Mouse (Mus musculus) heart, embryonic 11.5 days (tissue): ENCODE measurements around the gene Serpind1. TPM values are rescaled to one million over a fixed set of nuclear protein-coding genes. Genes with fewer than 3 reads are reported as not detected.

Experiments used
- ATAC-seq: fragments of 200-750 bp; cut with Nextera tagmentation; replicated peaks from 2 replicates; pipeline ENCODE4 v1.8.0; 2017; ENCODE audit warnings: moderate library complexity; ENCODE audit not compliant: insufficient number of reproducible peaks, low FRiP score, low TSS enrichment
- H3K27ac ChIP-seq: fragments of 300-500 bp; sonication (generic); 2 replicates; pipeline ENCODE4 v1.5.1; 2014; ENCODE audit warnings: mild to moderate bottlenecking, low read depth, low read length
- H3K27me3 ChIP-seq: fragments of 300-500 bp; sonication (generic); 2 replicates; pipeline ENCODE4 v1.6.1; 2014; ENCODE audit warnings: mild to moderate bottlenecking, low read length, mixed read lengths; ENCODE audit not compliant: control insufficient read depth, insufficient read depth
- H3K36me3 ChIP-seq: fragments of 300-500 bp; sonication (generic); 2 replicates; pipeline ENCODE4 v1.6.1; 2014; ENCODE audit warnings: mild to moderate bottlenecking, low read length, moderate library complexity, mixed read lengths; ENCODE audit not compliant: control insufficient read depth, insufficient read depth
- H3K4me1 ChIP-seq: fragments of 300-500 bp; sonication (generic); 2 replicates; pipeline ENCODE4 v1.6.1; 2014; ENCODE audit warnings: low read length; ENCODE audit not compliant: control insufficient read depth, insufficient read depth
- H3K4me2 ChIP-seq: fragments of 300-500 bp; sonication (generic); 2 replicates; pipeline ENCODE4 v1.6.1; 2014; ENCODE audit warnings: mild to moderate bottlenecking, moderate library complexity
- H3K4me3 ChIP-seq: fragments of 300-500 bp; sonication (generic); 2 replicates; pipeline ENCODE4 v1.5.1; 2014; ENCODE audit warnings: low read depth, low read length
- H3K9ac ChIP-seq: fragments of 300-500 bp; sonication (generic); 2 replicates; pipeline ENCODE4 v1.6.1; 2014; ENCODE audit warnings: mild to moderate bottlenecking, low read depth, low read length, moderate library complexity
- H3K9me3 ChIP-seq: fragments of 300-500 bp; sonication (generic); replicated peaks from 2 replicates; pipeline ENCODE4 v1.6.1; 2016; ENCODE audit warnings: low read length; ENCODE audit not compliant: control insufficient read depth
- WGBS: fragments of 180-500 bp; shearing (Covaris S2); extraction: QIAGEN DNeasy Blood & Tissue Kit; methylation state at CpG from one replicate; pipeline ENCODE4 v1.1.7; 2014; ENCODE audit not compliant: insufficient replicate concordance; 5-methylcytosine and 5-hydroxymethylcytosine counted together
- polyA plus RNA-seq: library from polyadenylated mRNA; unstranded; fragments of >200 nt; fragmentation: Nextera tagmentation; extraction: Ambion mirVana; gene quantifications from 2 replicates; pipeline ENCODE4 v1.2.1, GENCODE M21; 2014

The Serpind1 gene
- polyA plus RNA-seq, 1 experiment from 2014 or later = 2.5 TPM

DNA sequence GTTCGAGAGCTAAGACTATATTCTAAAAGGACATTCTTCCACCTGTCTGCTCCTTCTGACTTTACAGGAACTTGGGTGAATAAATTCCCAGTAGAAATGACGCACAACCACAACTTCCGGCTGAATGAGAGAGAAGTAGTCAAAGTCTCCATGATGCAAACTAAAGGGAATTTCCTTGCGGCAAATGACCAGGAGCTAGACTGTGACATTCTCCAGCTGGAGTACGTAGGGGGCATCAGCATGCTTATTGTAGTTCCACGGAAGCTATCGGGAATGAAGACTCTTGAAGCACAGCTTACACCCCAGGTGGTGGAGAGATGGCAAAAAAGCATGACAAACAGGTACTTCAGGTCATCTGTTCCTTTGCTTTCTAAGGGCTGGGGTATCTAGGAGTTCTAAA, 8.5 kb downstream of the Serpind1 start:
- Histone ChIP-seq H3K9ac (no peak overlapping the region), H3K4me1 (no peaks in the 10 kb centered on the region), H3K27me3 (no peaks in the 10 kb centered on the region), H3K27ac (no peak overlapping the region), H3K4me3 (no peak overlapping the region), H3K9me3 (no peaks in the 10 kb centered on the region), H3K4me2 (no peak overlapping the region), H3K36me3 (peaks cover 3% of the 10 kb centered on the region; the same call in 1 of the 2 replicates)
- WGBS = 78% methylated on average over 7 of the region's 7 CpGs
- no peak for ATAC-seq

DNA sequence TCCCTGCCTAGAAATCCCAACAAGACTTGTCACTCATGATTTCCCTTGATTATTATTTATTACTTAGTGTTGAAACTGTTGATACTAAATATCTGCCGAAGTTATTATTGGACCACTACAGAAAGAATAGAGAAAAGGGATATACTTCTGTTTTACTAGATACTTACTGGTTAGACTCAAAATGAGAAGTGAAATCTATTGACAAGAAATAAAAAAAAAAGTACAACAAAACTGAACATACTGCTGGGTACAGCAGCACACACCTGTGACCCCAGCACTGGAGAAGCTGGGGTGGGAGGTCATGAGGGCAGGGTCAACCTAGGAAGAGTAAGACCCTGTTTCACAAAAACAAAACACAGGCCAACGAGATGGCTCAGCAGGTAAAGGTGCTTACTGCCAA, 9.5 kb downstream of the Serpind1 start:
- no peak overlapping the region for H3K27ac ChIP-seq
- H3K9me3 ChIP-seq = no peaks in the 10 kb centered on the region
- H3K27me3 ChIP-seq = no peaks in the 10 kb centered on the region
- H3K4me2 ChIP-seq = no peak overlapping the region
- no peaks in the 10 kb centered on the region for H3K4me1 ChIP-seq
- H3K9ac ChIP-seq = no peak overlapping the region
- H3K36me3 ChIP-seq = peaks cover 3% of the 10 kb centered on the region; the same call in 1 of the 2 replicates
- no peak for ATAC-seq
- H3K4me3 ChIP-seq = no peak overlapping the region
- WGBS = 75% methylated on average over 2 of the region's 2 CpGs

DNA sequence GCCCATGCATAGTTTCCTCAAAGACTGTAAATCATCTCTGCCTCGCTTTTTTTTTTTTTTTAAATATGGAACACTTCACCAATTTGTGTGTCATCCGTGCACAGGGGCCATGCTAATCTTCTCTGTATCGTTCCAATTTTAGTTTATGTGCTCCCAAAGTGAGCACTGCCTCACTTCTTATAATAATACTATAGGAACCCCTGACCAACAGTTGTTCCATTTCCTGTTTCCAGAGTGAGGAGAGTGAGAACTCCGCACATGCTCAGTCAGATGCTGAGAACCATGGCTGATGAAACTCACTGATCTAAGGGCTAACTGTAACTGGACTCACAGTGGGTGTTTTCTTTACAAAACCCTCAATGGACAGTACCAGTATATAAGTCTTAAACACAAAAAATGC, 10.7 kb downstream of the Serpind1 start:
- H3K9ac ChIP-seq = no peak overlapping the region
- 83% methylated on average over 4 of the region's 4 CpGs for WGBS
- no peak overlapping the region for H3K27ac ChIP-seq
- ATAC-seq = no peak
- H3K27me3 ChIP-seq = no peaks in the 10 kb centered on the region
- no peaks in the 10 kb centered on the region for H3K9me3 ChIP-seq
- no peak overlapping the region for H3K4me2 ChIP-seq
- peaks cover 3% of the 10 kb centered on the region; the same call in 1 of the 2 replicates for H3K36me3 ChIP-seq
- no peaks in the 10 kb centered on the region for H3K4me1 ChIP-seq
- H3K4me3 ChIP-seq = no peak overlapping the region

DNA sequence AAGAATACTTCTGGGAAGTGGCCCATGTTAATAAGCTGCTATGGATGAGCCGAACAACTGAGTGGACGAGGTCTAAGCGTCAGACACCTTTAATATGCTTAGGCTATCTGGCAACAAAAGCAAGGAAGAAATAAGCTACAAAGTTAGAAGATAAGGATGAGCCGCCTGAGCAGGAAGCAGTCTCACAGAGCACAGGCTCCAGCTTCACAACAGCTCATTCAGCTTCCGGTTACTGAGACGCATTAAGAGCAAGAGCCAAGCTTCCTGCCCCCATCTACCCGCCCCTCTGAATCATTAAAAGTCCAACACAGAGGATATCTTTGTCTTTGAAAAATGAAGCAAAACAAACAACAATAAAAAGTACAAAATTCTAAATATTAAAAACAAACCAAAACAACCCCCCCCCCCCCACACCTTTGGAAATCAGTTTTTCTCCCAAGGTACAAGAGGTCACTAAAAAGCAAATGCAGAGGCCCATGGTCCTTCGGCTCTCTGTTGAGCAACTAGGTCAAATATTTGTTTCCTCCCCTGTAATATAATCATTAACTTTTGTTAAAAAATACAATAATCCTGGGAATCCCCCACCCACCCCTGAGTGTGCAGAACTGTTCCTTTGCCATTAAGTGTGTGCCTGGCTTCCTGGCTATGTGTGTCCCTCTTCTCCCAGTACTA, 14.1 kb downstream of the Serpind1 start:
- Histone ChIP-seq H3K4me3 (no peak overlapping the region), H3K36me3 (peaks cover 7% of the 10 kb centered on the region), H3K4me1 (no peaks in the 10 kb centered on the region), H3K27me3 (no peaks in the 10 kb centered on the region), H3K9me3 (no peaks in the 10 kb centered on the region), H3K4me2 (no peak overlapping the region), H3K9ac (no peak overlapping the region), H3K27ac (no peak overlapping the region)
- 68% methylated on average over 8 of the region's 8 CpGs for WGBS
- ATAC-seq = no peak

DNA sequence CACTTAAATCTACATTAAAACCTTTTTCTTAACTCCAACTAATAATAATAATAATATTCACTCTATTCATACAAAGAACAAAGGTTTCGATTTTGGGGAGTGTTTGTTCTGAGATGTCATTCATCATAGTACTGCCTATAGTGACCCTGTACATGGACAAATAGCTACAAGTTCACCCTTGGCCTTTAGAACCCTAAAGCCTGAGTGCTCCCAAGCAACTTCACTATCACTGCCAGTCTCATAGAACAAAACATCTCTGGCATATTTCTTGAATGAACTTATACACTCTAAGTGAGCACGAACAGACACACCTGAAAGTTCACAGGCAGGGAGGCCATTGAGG, 14.6 kb downstream of the Serpind1 start:
- Histone ChIP-seq H3K36me3 (peaks cover 10% of the 10 kb centered on the region), H3K4me3 (no peak overlapping the region), H3K27ac (no peak overlapping the region), H3K4me2 (no peak overlapping the region), H3K9ac (no peak overlapping the region), H3K4me1 (no peaks in the 10 kb centered on the region), H3K9me3 (no peaks in the 10 kb centered on the region), H3K27me3 (no peaks in the 10 kb centered on the region)
- no peak for ATAC-seq
- WGBS = 77% methylated on average over 2 of the region's 2 CpGs

DNA sequence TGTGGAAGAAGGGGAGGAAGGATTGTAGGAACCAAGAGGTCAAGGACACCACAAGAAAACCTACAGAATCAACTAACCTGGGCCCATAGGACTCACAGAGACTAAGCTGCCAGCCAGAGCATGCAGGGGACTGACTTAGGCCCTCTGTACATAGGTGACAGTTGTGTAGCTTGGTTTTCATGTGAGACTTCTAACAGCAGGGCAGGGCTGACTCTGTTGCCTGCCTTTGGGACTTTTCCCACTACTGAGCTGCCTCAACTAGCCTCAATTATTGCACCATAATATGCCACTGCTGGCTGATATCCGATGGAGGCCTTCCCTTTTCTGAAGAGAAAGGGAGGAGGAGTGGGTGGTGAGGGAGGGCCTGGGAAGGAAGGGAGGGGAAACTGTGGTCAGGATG, 15.6 kb downstream of the Serpind1 start:
- Histone ChIP-seq H3K9ac (no peak overlapping the region), H3K9me3 (no peaks in the 10 kb centered on the region), H3K36me3 (peaks cover 13% of the 10 kb centered on the region), H3K4me2 (no peak overlapping the region), H3K4me1 (no peaks in the 10 kb centered on the region), H3K4me3 (no peak overlapping the region), H3K27me3 (no peaks in the 10 kb centered on the region), H3K27ac (no peak overlapping the region)
- WGBS = 87% methylated on average over 1 of the region's 1 CpGs
- ATAC-seq = no peak

DNA sequence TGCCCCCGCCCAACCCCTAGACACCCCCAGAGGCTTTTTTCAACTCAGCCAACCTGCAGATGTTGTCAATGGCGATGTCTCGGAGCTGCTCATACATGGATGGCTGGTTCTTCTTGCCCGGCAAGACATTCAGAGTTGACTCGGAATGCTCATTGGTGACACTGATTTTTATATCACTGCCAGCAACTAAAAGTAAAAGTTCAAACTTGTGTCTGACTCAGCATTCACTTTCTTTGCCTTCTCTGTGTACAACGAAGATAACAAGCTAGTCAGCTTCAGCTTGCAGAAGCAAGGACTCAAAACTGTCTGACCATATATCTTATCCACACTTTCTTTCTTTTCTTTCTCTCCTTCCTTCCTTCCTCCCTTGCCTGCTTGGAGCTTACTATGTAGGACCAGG, 24.9 kb downstream of the Serpind1 start:
- Histone ChIP-seq H3K4me3 (no peak overlapping the region), H3K4me1 (no peaks in the 10 kb centered on the region), H3K9me3 (no peaks in the 10 kb centered on the region), H3K9ac (no peak overlapping the region), H3K27me3 (no peaks in the 10 kb centered on the region), H3K4me2 (no peak overlapping the region), H3K27ac (no peak overlapping the region), H3K36me3 (peaks cover 16% of the 10 kb centered on the region)
- WGBS = 85% methylated on average over 6 of the region's 6 CpGs
- ATAC-seq = no peak

DNA sequence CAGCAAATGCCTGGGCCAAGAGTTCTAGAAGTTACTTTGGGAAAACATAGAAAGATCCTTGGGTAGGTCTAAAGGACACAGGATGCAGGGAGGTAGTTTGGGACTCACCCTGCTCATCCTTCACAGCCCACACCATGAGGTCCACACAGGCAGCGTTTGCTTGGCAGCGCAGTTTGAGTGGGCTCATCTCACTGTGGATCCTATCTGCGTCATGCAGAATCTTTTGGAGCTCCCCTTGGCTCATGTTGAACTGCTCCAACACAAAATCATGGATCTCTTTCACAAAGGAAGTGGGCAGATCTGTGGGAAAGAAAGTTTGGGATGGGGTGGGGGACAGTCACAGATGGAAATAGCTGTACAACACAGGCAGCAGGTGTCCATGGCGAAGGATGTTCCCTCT, 27.6 kb downstream of the Serpind1 start:
- Histone ChIP-seq H3K27me3 (no peaks in the 10 kb centered on the region), H3K36me3 (peaks cover 9% of the 10 kb centered on the region), H3K9ac (no peak overlapping the region), H3K4me3 (no peak overlapping the region), H3K9me3 (no peaks in the 10 kb centered on the region), H3K4me2 (no peak overlapping the region), H3K27ac (no peak overlapping the region), H3K4me1 (no peaks in the 10 kb centered on the region)
- no peak for ATAC-seq
- 90% methylated on average over 4 of the region's 4 CpGs for WGBS

DNA sequence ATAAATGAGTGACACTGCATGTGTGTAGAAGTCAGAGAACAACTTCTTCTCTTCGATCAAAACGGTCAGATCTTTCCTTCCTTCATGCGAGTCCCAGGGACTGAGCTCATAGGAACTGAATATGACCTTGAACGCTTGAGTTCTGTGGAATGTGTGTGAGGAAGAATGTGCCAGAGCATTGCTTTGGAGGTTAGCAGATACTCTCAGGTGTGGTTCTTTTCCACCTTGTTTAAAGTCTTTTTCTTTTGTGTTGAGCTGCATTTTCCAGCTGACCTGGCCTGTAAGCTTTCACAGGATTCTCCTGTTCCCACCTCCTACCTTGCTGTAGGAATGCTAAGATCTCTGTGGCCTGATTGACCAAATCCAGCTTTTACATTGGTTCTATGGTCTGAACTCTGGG, 51.1 kb downstream of the Serpind1 start:
- WGBS = 70% methylated on average over 4 of the region's 4 CpGs
- ATAC-seq = no peak

More for the DNA sequence above, 51.1 kb downstream of the Serpind1 start:
- H3K4me3 ChIP-seq = no peak overlapping the region
- H3K27ac ChIP-seq = no peak overlapping the region
- H3K4me2 ChIP-seq = no peak overlapping the region
- H3K4me1 ChIP-seq = no peaks in the 10 kb centered on the region
- 0 out of 2 replicates have a peak, but pooled peaks cover 2% of the 10 kb centered on the region for H3K36me3 ChIP-seq
- no peak overlapping the region for H3K9ac ChIP-seq
- no peaks in the 10 kb centered on the region for H3K27me3 ChIP-seq
- H3K9me3 ChIP-seq = no peaks in the 10 kb centered on the region
